Mouse (Mus musculus) neural tube, embryonic 11.5 days (tissue): ENCODE results near the gene Tep1. TPM values are rescaled to one million over a fixed set of nuclear protein-coding genes. Genes with fewer than 3 reads are reported as not detected.
"Not testable (repeated sequence)": the region's sequence is repeated elsewhere in the genome, so short reads cannot be mapped to it uniquely, and the experiment has no call there.

Source experiments
- ATAC-seq: fragments of 200-750 bp; cut with Nextera tagmentation; 2 replicates; pipeline ENCODE4 v1.8.0; 2017; ENCODE audit warnings: moderate number of reproducible peaks, mild to moderate bottlenecking, moderate TSS enrichment, moderate library complexity; ENCODE audit not compliant: insufficient read depth, low FRiP score, low TSS enrichment
- DNase-seq: peaks from one replicate; pipeline ENCODE4 v3.0.0-alpha.2; 2015; ENCODE audit warnings: low spot score
- H3K27ac ChIP-seq: fragments of 300-500 bp; sonication (generic); 2 replicates; pipeline ENCODE4 v1.5.1; 2014; ENCODE audit warnings: low read depth, mild to moderate bottlenecking, low read length
- H3K27me3 ChIP-seq: fragments of 300-500 bp; sonication (generic); 2 replicates; pipeline ENCODE4 v1.6.1; 2014; ENCODE audit warnings: mild to moderate bottlenecking, low read length, mixed read lengths; ENCODE audit not compliant: control insufficient read depth, insufficient read depth
- H3K36me3 ChIP-seq: fragments of 300-500 bp; sonication (generic); 2 replicates; pipeline ENCODE4 v1.6.1; 2014; ENCODE audit warnings: mild to moderate bottlenecking, low read length, moderate library complexity, mixed read lengths; ENCODE audit not compliant: control insufficient read depth, insufficient read depth
- H3K4me1 ChIP-seq: fragments of 300-500 bp; sonication (generic); 2 replicates; pipeline ENCODE4 v1.6.1; 2014; ENCODE audit warnings: low read length, mixed read lengths; ENCODE audit not compliant: control insufficient read depth, insufficient read depth
- H3K4me2 ChIP-seq: fragments of 300-500 bp; sonication (generic); 2 replicates; pipeline ENCODE4 v1.6.1; 2014; ENCODE audit warnings: low read depth, mild to moderate bottlenecking, moderate library complexity
- H3K4me3 ChIP-seq: fragments of 300-500 bp; sonication (generic); 2 replicates; pipeline ENCODE4 v1.5.1; 2014; ENCODE audit warnings: low read depth, low read length
- H3K9ac ChIP-seq: fragments of 300-500 bp; sonication (generic); 2 replicates; pipeline ENCODE4 v1.6.1; 2014; ENCODE audit warnings: mild to moderate bottlenecking, low read length
- H3K9me3 ChIP-seq: fragments of 300-500 bp; sonication (generic); 2 replicates; pipeline ENCODE4 v1.6.1; 2016; ENCODE audit warnings: low read length; ENCODE audit not compliant: control insufficient read depth
- WGBS: fragments of 180-500 bp; shearing (Covaris S2); extraction: QIAGEN DNeasy Blood & Tissue Kit; methylation state at CpG from one replicate; pipeline ENCODE4 v1.1.7; 2014; 5-methylcytosine and 5-hydroxymethylcytosine counted together
- polyA plus RNA-seq: library from polyadenylated mRNA; unstranded; fragments of >200 nt; fragmentation: Nextera tagmentation; extraction: Ambion mirVana; gene quantifications from 2 replicates; pipeline ENCODE4 v1.2.1, GENCODE M21; 2014

The Tep1 gene
- polyA plus RNA-seq, 1 experiment from 2014 or later = 4.9 TPM

GRCm38 (mm10) chr14:50875591-50876230 is 5.4 kb upstream of the Tep1 start:
- ATAC-seq = no peak
- no peak overlapping the region for H3K4me3 ChIP-seq
- 81% methylated on average over 6 of the region's 6 CpGs for WGBS

GRCm38 (mm10) chr14:50875175-50875574 is 4.8 kb upstream of the Tep1 start:
- WGBS = 93% methylated on average over 3 of the region's 3 CpGs
- DNase-seq (no peak), ATAC-seq (no peak)
- Histone ChIP-seq H3K27me3 (no peaks in the 10 kb centered on the region), H3K36me3 (no peaks in the 10 kb centered on the region), H3K4me2 (no peak overlapping the region), H3K27ac (no peak overlapping the region), H3K9me3 (no peaks in the 10 kb centered on the region), H3K4me3 (no peak overlapping the region), H3K4me1 (no peaks in the 10 kb centered on the region), H3K9ac (no peak overlapping the region)

More at GRCm38 (mm10) chr14:50875591-50876230, 5.4 kb upstream of the Tep1 start:
- H3K27ac ChIP-seq = no peak overlapping the region
- H3K27me3 ChIP-seq = no peaks in the 10 kb centered on the region
- H3K9me3 ChIP-seq = no peaks in the 10 kb centered on the region
- no peak for DNase-seq
- no peaks in the 10 kb centered on the region for H3K4me1 ChIP-seq
- H3K9ac ChIP-seq = no peak overlapping the region
- H3K4me2 ChIP-seq = no peak overlapping the region
- no peaks in the 10 kb centered on the region for H3K36me3 ChIP-seq

GRCm38 (mm10) chr14:50871284-50871683 is 924 bp upstream of the Tep1 start:
- no peak for DNase-seq
- Histone ChIP-seq H3K4me3 (no peak overlapping the region), H3K27ac (no peak overlapping the region), H3K36me3 (no peaks in the 10 kb centered on the region), H3K9ac (no peak overlapping the region), H3K27me3 (no peaks in the 10 kb centered on the region), H3K4me2 (no peak overlapping the region), H3K9me3 (no peaks in the 10 kb centered on the region), H3K4me1 (no peaks in the 10 kb centered on the region)
- ATAC-seq = no peak
- WGBS = 88% methylated on average over 2 of the region's 2 CpGs

- Histone ChIP-seq H3K9me3 (no peaks in the 10 kb centered on the region), H3K36me3 (no peaks in the 10 kb centered on the region), H3K4me2 (peak overlapping the region; percentile 70), H3K4me3 (peak overlapping the region; percentile 53), H3K9ac (peak overlapping the region; percentile 72), H3K27ac (no peak overlapping the region), H3K27me3 (no peaks in the 10 kb centered on the region), H3K4me1 (no peaks in the 10 kb centered on the region)
- DNase-seq (no peak), ATAC-seq (peak; percentile 28)
- 34% methylated on average over 5 of the region's 5 CpGs for WGBS
Observed at GRCm38 (mm10) chr14:50870805-50871143, 414 bp upstream of the Tep1 start.

- no peaks in the 10 kb centered on the region for H3K27me3 ChIP-seq
- H3K4me1 ChIP-seq = no peaks in the 10 kb centered on the region
- WGBS = 94% methylated on average over 5 of the region's 5 CpGs
- H3K4me2 ChIP-seq = no peak overlapping the region
- H3K9me3 ChIP-seq = no peaks in the 10 kb centered on the region
- ATAC-seq (no peak), DNase-seq (no peak)
- no peaks in the 10 kb centered on the region for H3K36me3 ChIP-seq
- no peak overlapping the region for H3K4me3 ChIP-seq
- H3K9ac ChIP-seq = no peak overlapping the region
- H3K27ac ChIP-seq = no peak overlapping the region
Observed at GRCm38 (mm10) chr14:50868656-50869055, 1.7 kb downstream of the Tep1 start.

GRCm38 (mm10) chr14:50868211-50868610 is 2.1 kb downstream of the Tep1 start:
- no peaks in the 10 kb centered on the region for H3K36me3 ChIP-seq
- H3K4me2 ChIP-seq = no peak overlapping the region
- DNase-seq = no peak
- H3K9ac ChIP-seq = no peak overlapping the region
- no peak overlapping the region for H3K27ac ChIP-seq
- no peak for ATAC-seq
- no peaks in the 10 kb centered on the region for H3K27me3 ChIP-seq
- no peaks in the 10 kb centered on the region for H3K4me1 ChIP-seq
- H3K9me3 ChIP-seq = no peaks in the 10 kb centered on the region
- no peak overlapping the region for H3K4me3 ChIP-seq
- 72% methylated on average over 4 of the region's 4 CpGs for WGBS

- Histone ChIP-seq H3K27me3 (no peaks in the 10 kb centered on the region), H3K36me3 (no peaks in the 10 kb centered on the region), H3K27ac (no peak overlapping the region), H3K9me3 (no peaks in the 10 kb centered on the region), H3K4me3 (no peak overlapping the region), H3K4me1 (no peaks in the 10 kb centered on the region), H3K4me2 (no peak overlapping the region), H3K9ac (no peak overlapping the region)
- WGBS = 89% methylated on average over 3 of the region's 3 CpGs
- DNase-seq (no peak), ATAC-seq (no peak)
Observed at GRCm38 (mm10) chr14:50866966-50867365, 3.4 kb downstream of the Tep1 start.

- H3K27ac ChIP-seq, ATAC-seq, H3K9ac ChIP-seq, H3K27me3 ChIP-seq, H3K4me1 ChIP-seq, H3K4me3 ChIP-seq, H3K9me3 ChIP-seq, H3K36me3 ChIP-seq, H3K4me2 ChIP-seq, DNase-seq: not testable (repeated sequence)
Observed at GRCm38 (mm10) chr14:50865005-50865404, 5.4 kb downstream of the Tep1 start.

- Histone ChIP-seq H3K4me3 (no peak overlapping the region), H3K36me3 (no peaks in the 10 kb centered on the region), H3K9ac (no peak overlapping the region), H3K4me1 (no peaks in the 10 kb centered on the region), H3K4me2 (no peak overlapping the region), H3K27ac (no peak overlapping the region), H3K9me3 (no peaks in the 10 kb centered on the region), H3K27me3 (no peaks in the 10 kb centered on the region)
- DNase-seq = no peak
- WGBS = 93% methylated on average over 10 of the region's 10 CpGs
- no peak for ATAC-seq
Observed at GRCm38 (mm10) chr14:50862641-50863040, 7.7 kb downstream of the Tep1 start.
